Mouse (Mus musculus): ENCODE data around the gene Hdgfl2. TPM values are rescaled to one million over a fixed set of nuclear protein-coding genes. Genes with fewer than 3 reads are reported as not detected.

Hdgfl2 gene
- polyA plus RNA-seq, 1 experiment from 2014 or later: 136 TPM

DNA sequence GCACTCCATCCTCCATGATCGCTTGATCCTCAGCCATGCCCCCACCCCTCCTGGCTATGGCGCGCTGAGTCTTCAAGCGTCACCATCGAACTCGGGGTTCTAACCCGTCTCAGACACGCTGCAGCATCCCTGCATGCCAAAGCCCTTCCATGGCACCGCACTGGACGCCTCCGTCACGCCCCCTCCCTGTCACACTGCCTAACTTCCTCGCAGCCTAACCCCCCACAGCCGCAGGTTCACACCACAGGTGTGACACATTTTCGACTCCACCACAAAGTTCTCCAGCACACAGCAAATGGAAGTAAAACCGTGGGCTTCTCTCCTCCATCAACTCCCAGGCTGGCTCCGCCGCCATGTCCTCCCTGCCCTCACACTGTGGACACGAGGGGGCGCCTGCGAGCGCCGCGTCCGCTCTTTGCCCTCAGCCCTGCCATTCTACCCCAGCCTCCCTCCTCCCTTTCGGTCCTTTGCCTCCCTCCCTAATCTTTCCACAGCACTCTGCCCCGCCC, 55.1 kb downstream of the Hdgfl2 start:
- Histone ChIP-seq H3K27me3 (ENCODE audit: control insufficient read depth, insufficient read depth, low read length) (peaks cover 16% of the 10 kb centered on the region), H3K4me3 (ENCODE audit: low read depth, low read length) (peak overlapping the region; percentile 23), H3K27ac (ENCODE audit: low read depth, low read length) (0 out of 2 replicates have a peak overlapping the region, but pooled peaks have one; percentile 35), H3K9ac (ENCODE audit: low read length) (peak overlapping the region; percentile 18; the same call in 1 of the 2 replicates), H3K4me2 (ENCODE audit: low read depth) (peak overlapping the region; percentile 37), H3K9me3 (ENCODE audit: control insufficient read depth, low read length) (no peaks in the 10 kb centered on the region), H3K36me3 (ENCODE audit: control insufficient read depth, insufficient read depth, low read length) (no peaks in the 10 kb centered on the region), H3K4me1 (ENCODE audit: control insufficient read depth, insufficient read depth, low read length) (peaks cover 12% of the 10 kb centered on the region)
- 3% methylated on average over 27 of the region's 27 CpGs for WGBS
- DNase-seq (ENCODE audit: low spot score) (peak; percentile 70), ATAC-seq (ENCODE audit: insufficient read depth, low FRiP score, low TSS enrichment) (no peak)

GRCm38 (mm10) chr17:56136558-56136957, 57.1 kb downstream of the Hdgfl2 start:
- DNase-seq (ENCODE audit: low spot score) (no peak), ATAC-seq (ENCODE audit: insufficient read depth, low FRiP score, low TSS enrichment) (no peak)
- Histone ChIP-seq H3K27ac (ENCODE audit: low read depth, low read length) (no peak overlapping the region), H3K9me3 (ENCODE audit: control insufficient read depth, low read length) (no peaks in the 10 kb centered on the region), H3K4me1 (ENCODE audit: control insufficient read depth, insufficient read depth, low read length) (peaks cover 15% of the 10 kb centered on the region), H3K4me2 (ENCODE audit: low read depth) (no peak overlapping the region), H3K36me3 (ENCODE audit: control insufficient read depth, insufficient read depth, low read length) (no peaks in the 10 kb centered on the region), H3K9ac (ENCODE audit: low read length) (no peak overlapping the region), H3K4me3 (ENCODE audit: low read depth, low read length) (no peak overlapping the region), H3K27me3 (ENCODE audit: control insufficient read depth, insufficient read depth, low read length) (peaks cover 37% of the 10 kb centered on the region)
- 81% methylated on average over 7 of the region's 7 CpGs for WGBS

- H3K4me3 ChIP-seq (ENCODE audit: low read depth, low read length): no peak overlapping the region
- ATAC-seq (ENCODE audit: insufficient read depth, low FRiP score, low TSS enrichment): no peak
- H3K36me3 ChIP-seq (ENCODE audit: control insufficient read depth, insufficient read depth, low read length): no peaks in the 10 kb centered on the region
- H3K4me1 ChIP-seq (ENCODE audit: control insufficient read depth, insufficient read depth, low read length): peaks cover 22% of the 10 kb centered on the region
- no peak overlapping the region for H3K9ac ChIP-seq (ENCODE audit: low read length)
- no peak for DNase-seq (ENCODE audit: low spot score)
- H3K27me3 ChIP-seq (ENCODE audit: control insufficient read depth, insufficient read depth, low read length): peaks cover 41% of the 10 kb centered on the region
- WGBS: 16% methylated on average over 25 of the region's 25 CpGs
- H3K9me3 ChIP-seq (ENCODE audit: control insufficient read depth, low read length): no peaks in the 10 kb centered on the region
- peak overlapping the region; percentile 97; the same call in 1 of the 2 replicates for H3K4me2 ChIP-seq (ENCODE audit: low read depth)
- no peak overlapping the region for H3K27ac ChIP-seq (ENCODE audit: low read depth, low read length)
Observed at GRCm38 (mm10) chr17:56137839-56138613, 58.6 kb downstream of the Hdgfl2 start.

GRCm38 (mm10) chr17:56139355-56139754, 59.9 kb downstream of the Hdgfl2 start:
- Histone ChIP-seq H3K4me2 (ENCODE audit: low read depth) (peak overlapping the region; percentile 97), H3K9me3 (ENCODE audit: control insufficient read depth, low read length) (no peaks in the 10 kb centered on the region), H3K4me3 (ENCODE audit: low read depth, low read length) (peak overlapping the region; percentile 75), H3K36me3 (ENCODE audit: control insufficient read depth, insufficient read depth, low read length) (no peaks in the 10 kb centered on the region), H3K27me3 (ENCODE audit: control insufficient read depth, insufficient read depth, low read length) (peaks cover 41% of the 10 kb centered on the region), H3K4me1 (ENCODE audit: control insufficient read depth, insufficient read depth, low read length) (peaks cover 16% of the 10 kb centered on the region), H3K9ac (ENCODE audit: low read length) (peak overlapping the region; percentile 71), H3K27ac (ENCODE audit: low read depth, low read length) (no peak overlapping the region)
- ATAC-seq (ENCODE audit: insufficient read depth, low FRiP score, low TSS enrichment) (no peak), DNase-seq (ENCODE audit: low spot score) (no peak)
- 6% methylated on average over 17 of the region's 21 CpGs for WGBS

DNA sequence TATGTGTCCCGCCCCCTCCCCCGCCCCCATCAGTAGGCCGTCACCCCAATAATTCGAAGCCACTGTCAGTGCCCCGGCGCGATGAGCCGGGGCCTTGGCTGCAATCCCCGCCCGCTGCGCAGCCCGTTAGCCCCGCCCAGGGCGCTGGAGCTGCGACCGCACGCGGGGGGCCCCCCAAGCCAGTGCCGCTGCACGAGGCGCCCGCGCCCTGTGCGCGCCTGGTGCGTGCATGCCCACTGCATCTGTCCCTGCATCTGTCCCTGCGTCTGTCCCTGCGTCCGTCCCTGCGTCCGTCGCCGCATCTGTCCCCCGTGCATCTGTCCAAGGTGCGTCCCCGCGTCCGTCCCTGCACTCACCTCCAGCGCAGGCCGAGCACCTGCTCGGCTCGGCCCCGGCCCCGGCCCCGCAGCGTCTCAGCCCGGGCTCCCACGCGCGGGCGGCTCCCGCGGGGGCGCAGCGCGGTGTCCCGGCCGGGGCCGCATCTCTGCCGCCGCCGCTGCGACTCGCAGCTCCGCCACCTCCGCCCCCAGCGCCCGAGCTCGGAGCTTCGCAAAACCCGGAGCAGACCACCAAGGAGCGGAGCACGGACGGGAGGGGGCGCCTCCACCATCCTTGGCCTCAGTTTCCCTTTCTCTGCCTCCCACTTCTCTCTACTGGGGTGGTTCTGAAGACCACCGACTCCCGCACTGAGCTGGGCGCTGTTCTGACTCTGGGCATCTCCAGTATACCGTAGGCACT, 60.6 kb downstream of the Hdgfl2 start, which contains the start of gene Sema6b:
TSS of gene Sema6b (minus strand) at position 486 of the 738 bp plus-strand sequence.
- 0 out of 2 replicates have a peak within 1 kb of the TSS, but pooled peaks have one; percentile 20 for H3K27ac ChIP-seq (ENCODE audit: low read depth, low read length)
- H3K36me3 ChIP-seq (ENCODE audit: control insufficient read depth, insufficient read depth, low read length): no peaks in the 10 kb centered on the region
- peak within 1 kb of the TSS; percentile 75 for H3K4me3 ChIP-seq (ENCODE audit: low read depth, low read length)
- DNase-seq (ENCODE audit: low spot score) (peak; percentile 77), ATAC-seq (ENCODE audit: insufficient read depth, low FRiP score, low TSS enrichment) (peak; percentile 15; the same call in 1 of the 2 replicates)
- no peaks in the 10 kb centered on the region for H3K9me3 ChIP-seq (ENCODE audit: control insufficient read depth, low read length)
- peak within 1 kb of the TSS; percentile 71 for H3K9ac ChIP-seq (ENCODE audit: low read length)
- 2% methylated on average over 62 of the region's 79 CpGs for WGBS
- H3K4me2 ChIP-seq (ENCODE audit: low read depth): peak within 1 kb of the TSS; percentile 97
- peaks cover 14% of the 10 kb centered on the region for H3K4me1 ChIP-seq (ENCODE audit: control insufficient read depth, insufficient read depth, low read length)
- peaks cover 41% of the 10 kb centered on the region for H3K27me3 ChIP-seq (ENCODE audit: control insufficient read depth, insufficient read depth, low read length)

- under 1% methylated on average over 38 of the region's 47 CpGs for whole genome bisulfite sequencing
- ATAC-seq (ENCODE audit: insufficient read depth, low FRiP score, low TSS enrichment): peak; percentile 62
- Histone ChIP-seq H3K27me3 (ENCODE audit: control insufficient read depth, insufficient read depth, low read length) (peaks cover 48% of the 10 kb centered on the region), H3K9me3 (ENCODE audit: control insufficient read depth, low read length) (no peaks in the 10 kb centered on the region), H3K4me1 (ENCODE audit: control insufficient read depth, insufficient read depth, low read length) (peaks cover 14% of the 10 kb centered on the region), H3K4me3 (ENCODE audit: low read depth, low read length) (peak overlapping the region; percentile 35), H3K4me2 (ENCODE audit: low read depth) (peak overlapping the region; percentile 54), H3K27ac (ENCODE audit: low read depth, low read length) (peak overlapping the region; percentile 49; the same call in 1 of the 2 replicates), H3K9ac (ENCODE audit: low read length) (peak overlapping the region; percentile 38; the same call in 1 of the 2 replicates), H3K36me3 (ENCODE audit: control insufficient read depth, insufficient read depth, low read length) (no peaks in the 10 kb centered on the region)
- peak; percentile 76 for DNase-seq (ENCODE audit: low spot score)
Observed at GRCm38 (mm10) chr17:56141702-56142605, 62.5 kb downstream of the Hdgfl2 start.

GRCm38 (mm10) chr17:56144546-56144945, 65.1 kb downstream of the Hdgfl2 start:
- Histone ChIP-seq H3K36me3 (ENCODE audit: control insufficient read depth, insufficient read depth, low read length) (no peaks in the 10 kb centered on the region), H3K9ac (ENCODE audit: low read length) (no peak overlapping the region), H3K4me1 (ENCODE audit: control insufficient read depth, insufficient read depth, low read length) (peaks cover 9% of the 10 kb centered on the region), H3K9me3 (ENCODE audit: control insufficient read depth, low read length) (no peaks in the 10 kb centered on the region), H3K4me3 (ENCODE audit: low read depth, low read length) (no peak overlapping the region), H3K4me2 (ENCODE audit: low read depth) (no peak overlapping the region), H3K27ac (ENCODE audit: low read depth, low read length) (no peak overlapping the region), H3K27me3 (ENCODE audit: control insufficient read depth, insufficient read depth, low read length) (peaks cover 49% of the 10 kb centered on the region)
- no peak for ATAC-seq (ENCODE audit: insufficient read depth, low FRiP score, low TSS enrichment)
- DNase-seq (ENCODE audit: low spot score): no peak
- WGBS: 77% methylated on average over 9 of the region's 9 CpGs

DNA sequence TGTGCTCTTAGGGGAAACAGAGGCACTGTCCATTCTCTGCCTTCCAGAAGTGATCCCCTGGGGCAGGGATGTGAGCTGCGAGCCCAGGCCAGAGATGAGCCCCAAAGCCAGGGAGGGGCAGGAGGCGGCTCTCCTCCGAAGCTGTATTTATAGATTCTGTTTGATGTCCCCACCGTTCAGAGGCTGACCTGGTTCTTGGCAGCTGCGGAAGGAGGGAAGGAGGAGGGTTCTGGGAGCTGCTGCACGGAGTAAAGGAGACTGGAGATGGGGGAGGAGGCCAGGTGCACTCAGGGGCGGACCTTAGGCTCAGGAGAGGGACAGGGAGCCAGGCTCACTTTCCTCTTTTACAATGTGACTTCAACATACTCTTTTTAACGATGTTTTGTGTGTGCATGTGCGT, 66.7 kb downstream of the Hdgfl2 start:
- ATAC-seq (ENCODE audit: insufficient read depth, low FRiP score, low TSS enrichment) (no peak), DNase-seq (ENCODE audit: low spot score) (no peak)
- Histone ChIP-seq H3K4me1 (ENCODE audit: control insufficient read depth, insufficient read depth, low read length) (peaks cover 8% of the 10 kb centered on the region), H3K36me3 (ENCODE audit: control insufficient read depth, insufficient read depth, low read length) (no peaks in the 10 kb centered on the region), H3K4me3 (ENCODE audit: low read depth, low read length) (no peak overlapping the region), H3K27me3 (ENCODE audit: control insufficient read depth, insufficient read depth, low read length) (peaks cover 42% of the 10 kb centered on the region), H3K9ac (ENCODE audit: low read length) (no peak overlapping the region), H3K9me3 (ENCODE audit: control insufficient read depth, low read length) (no peaks in the 10 kb centered on the region), H3K4me2 (ENCODE audit: low read depth) (no peak overlapping the region), H3K27ac (ENCODE audit: low read depth, low read length) (no peak overlapping the region)
- 18% methylated on average over 9 of the region's 9 CpGs for WGBS
